Mouse (Mus musculus) lung, adult 2 months (tissue): ENCODE data around the gene Mdga1.

Experiments used
- CTCF ChIP-seq: fragments of 200-500 bp; IDR thresholded peaks from 2 replicates; pipeline ENCODE4 v1.5.1; 2011; ENCODE audit warnings: mild to moderate bottlenecking, low read length, control low read depth; ENCODE audit not compliant: insufficient read depth
- POLR2A ChIP-seq: fragments of 200-500 bp; IDR thresholded peaks from 2 replicates; pipeline ENCODE4 v1.6.1; 2011; ENCODE audit warnings: low read depth, mild to moderate bottlenecking, control low read depth, low read length, borderline replicate concordance; ENCODE audit errors: extremely low read depth

GRCm38 (mm10) chr17:29854388-29854787, 115.5 kb downstream of the Mdga1 start:
- TF ChIP-seq POLR2A (no peak), CTCF (no peak)
